In genomic region chr7:134840066-134840465, GRCm38 (mm10) we compare ENCODE assay signal across 24 mouse cellular contexts.
"Had no signal": no experiment of that assay in that cellular context is flagged by ENCODE, and none has a peak within 500 bp of the region (broad histone marks: within the 10 kb centered on the region; RNA-seq: fewer than 3 reads in every experiment).

No protein-coding gene starts in this region.

- DNase-seq: gastrocnemius, postnatal 25 days; heart, adult 18-20 months; heart, postnatal 10 days; heart, postnatal 4 days; kidney, adult 18-20 months; kidney, adult 8-10 months; kidney, postnatal 10 days; kidney, postnatal 25 days; kidney, postnatal 4 days; liver; liver, embryonic 13.5 days had no signal

- H3K9me3 ChIP-seq: heart, embryonic 10.5 days; heart, embryonic 12.5 days; hindbrain, embryonic 10.5 days; hindbrain, embryonic 12.5 days; hindbrain, embryonic 15.5 days; intestine, embryonic 15.5 days; limb, embryonic 10.5 days; limb, embryonic 12.5 days; liver, embryonic 13.5 days; liver, embryonic 15.5 days had no signal

- H3K4me3 ChIP-seq: heart, embryonic 10.5 days; heart, embryonic 12.5 days; hindbrain, embryonic 10.5 days; hindbrain, embryonic 12.5 days; hindbrain, embryonic 15.5 days; intestine, embryonic 15.5 days; layer of hippocampus, adult 2 months; limb, embryonic 10.5 days; limb, embryonic 12.5 days; liver, embryonic 13.5 days; liver, embryonic 15.5 days had no signal

- H3K27ac ChIP-seq: heart, embryonic 10.5 days; hindbrain, embryonic 10.5 days; hindbrain, embryonic 12.5 days; hindbrain, embryonic 15.5 days; intestine, embryonic 15.5 days; layer of hippocampus, adult 2 months; limb, embryonic 10.5 days; limb, embryonic 12.5 days; liver, embryonic 13.5 days; liver, embryonic 15.5 days had no signal

- H3K9ac ChIP-seq: heart, embryonic 12.5 days; hindbrain, embryonic 12.5 days; hindbrain, embryonic 15.5 days; intestine, embryonic 15.5 days; limb, embryonic 12.5 days; liver, embryonic 13.5 days; liver, embryonic 15.5 days had no signal

- H3K4me2 ChIP-seq: heart, embryonic 12.5 days; hindbrain, embryonic 12.5 days; hindbrain, embryonic 15.5 days; intestine, embryonic 15.5 days; limb, embryonic 12.5 days; liver, embryonic 11.5 days; liver, embryonic 13.5 days; liver, embryonic 15.5 days had no signal

- ATAC-seq: inflammation-experienced regulatory T-cells, adult 6 months; intestine, embryonic 15.5 days; intestine, postnatal 0 days had no signal

- H3K27me3 ChIP-seq: heart, embryonic 12.5 days; hindbrain, embryonic 12.5 days; hindbrain, embryonic 15.5 days; intestine, embryonic 15.5 days; limb, embryonic 12.5 days; liver, embryonic 13.5 days; liver, embryonic 15.5 days had no signal

- H3K36me3 ChIP-seq: heart, embryonic 12.5 days; hindbrain, embryonic 10.5 days; hindbrain, embryonic 12.5 days; hindbrain, embryonic 15.5 days; intestine, embryonic 15.5 days; liver, embryonic 13.5 days; liver, embryonic 15.5 days had no signal

- H3K4me1 ChIP-seq: heart, embryonic 10.5 days; hindbrain, embryonic 12.5 days; hindbrain, embryonic 15.5 days; intestine, embryonic 15.5 days; limb, embryonic 10.5 days; limb, embryonic 12.5 days; liver, embryonic 13.5 days; liver, embryonic 15.5 days had no signal
